Mouse (Mus musculus) gonadal fat pad, adult 2 months (tissue): ENCODE measurements around the gene H2-K1. TPM values are rescaled to one million over a fixed set of nuclear protein-coding genes. Genes with fewer than 3 reads are reported as not detected.

Experiments
- DNase-seq: peaks from one replicate; pipeline ENCODE4 v3.0.0-alpha.2; 2012; ENCODE audit warnings: low read depth
- polyA plus RNA-seq: library from polyadenylated mRNA; depleted of rRNA; stranded (reverse); fragments of >200 nt; gene quantifications from 2 replicates; pipeline ENCODE4 v1.2.3, GENCODE M21; 2012; rRNA removed

H2-K1 gene
- polyA plus RNA-seq, result 2,228 and 2,761 TPM in 2 replicates

GRCm38 (mm10) chr17:34000150-34000537 is at the start of gene H2-K1:
H2-K1 (minus strand) TSS chr17:34000347.
- peak; percentile 57 for DNase-seq

DNA sequence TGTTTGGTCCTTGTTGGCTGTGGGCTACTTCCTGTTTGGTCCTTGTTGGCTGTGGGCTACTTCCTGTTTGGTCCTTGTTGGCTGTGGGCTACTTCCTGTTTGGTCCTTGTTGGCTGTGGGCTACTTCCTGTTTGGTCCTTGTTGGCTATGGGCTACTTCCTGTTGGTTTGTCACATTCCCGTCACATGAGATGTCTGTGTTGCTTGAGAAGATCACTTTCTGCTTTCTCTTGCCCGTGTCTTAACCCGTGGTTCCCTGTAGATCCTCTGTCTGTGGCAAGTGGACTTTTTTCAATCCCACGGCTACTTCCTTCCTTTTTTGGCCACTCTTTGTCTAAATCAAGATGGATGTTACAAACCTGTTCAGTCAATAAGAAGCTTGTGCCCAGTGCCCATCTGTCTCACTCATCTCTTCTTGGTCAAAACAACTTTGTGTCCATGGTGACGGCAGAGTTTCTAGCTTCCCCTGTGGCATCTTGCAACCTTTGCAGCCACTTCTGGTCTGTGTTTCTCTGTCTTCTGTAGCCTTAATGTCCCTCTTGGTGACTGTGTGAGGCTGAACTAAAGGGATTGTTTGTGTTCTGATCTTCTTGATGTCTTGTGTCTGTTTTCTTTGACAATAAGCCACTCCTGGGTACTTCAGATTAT is 47.4 kb upstream of the H2-K1 start:
- no peak for DNase-seq

- DNase-seq, result no peak
These were observed 45.8 kb upstream of the H2-K1 start for GRCm38 (mm10) chr17:34045941-34046340.

GRCm38 (mm10) chr17:34039562-34040450 is 39.7 kb upstream of the H2-K1 start:
- no peak for DNase-seq

- no peak for DNase-seq
These were observed 38.9 kb upstream of the H2-K1 start, which contains the start of gene Col11a2 for GRCm38 (mm10) chr17:34038878-34039561. Col11a2 (plus strand) TSS chr17:34039437.

- no peak for DNase-seq
These were observed 38.3 kb upstream of the H2-K1 start for GRCm38 (mm10) chr17:34038440-34038839.

GRCm38 (mm10) chr17:34037241-34037640 is 37.1 kb upstream of the H2-K1 start:
- no peak for DNase-seq

GRCm38 (mm10) chr17:34036647-34037046 is 36.5 kb upstream of the H2-K1 start:
- DNase-seq, result no peak

DNA sequence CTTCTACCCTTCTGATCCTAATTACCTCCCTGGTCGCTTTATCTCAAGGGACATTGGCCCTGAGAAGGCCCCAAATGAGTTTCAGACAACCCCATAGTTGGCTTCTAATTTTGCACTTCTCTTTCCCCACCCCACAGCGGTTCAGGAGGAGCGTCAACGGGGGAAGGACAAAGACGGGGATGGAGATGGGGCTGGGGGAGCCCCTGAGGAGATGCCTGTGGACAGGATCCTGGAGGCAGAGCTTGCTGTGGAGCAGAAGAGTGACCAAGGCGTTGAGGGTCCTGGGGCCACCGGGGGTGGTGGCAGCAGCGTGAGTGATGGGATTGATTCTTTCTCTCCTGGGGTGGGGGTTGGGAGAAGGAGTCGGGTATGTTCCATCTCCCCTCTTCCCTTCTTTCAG is 35.4 kb upstream of the H2-K1 start:
- no peak for DNase-seq

DNA sequence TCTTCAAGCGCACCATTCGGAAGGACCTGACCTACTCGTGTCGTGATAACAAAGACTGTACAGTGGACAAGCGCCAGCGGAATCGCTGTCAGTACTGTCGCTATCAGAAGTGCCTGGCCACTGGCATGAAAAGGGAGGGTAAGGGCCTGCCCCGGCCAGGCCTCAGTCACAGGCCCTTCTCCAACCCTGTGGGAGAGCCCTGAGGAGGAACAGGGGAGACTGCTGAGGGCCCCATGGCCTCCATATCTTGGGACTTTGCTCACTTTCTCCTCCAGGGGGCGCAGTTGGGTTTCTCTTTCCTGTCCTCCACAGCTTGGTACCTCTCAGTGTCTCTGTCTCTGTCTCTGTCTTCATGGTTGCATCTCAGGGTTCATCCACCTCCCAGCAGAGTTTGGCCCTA is 33.9 kb upstream of the H2-K1 start:
- DNase-seq, result no peak

DNA sequence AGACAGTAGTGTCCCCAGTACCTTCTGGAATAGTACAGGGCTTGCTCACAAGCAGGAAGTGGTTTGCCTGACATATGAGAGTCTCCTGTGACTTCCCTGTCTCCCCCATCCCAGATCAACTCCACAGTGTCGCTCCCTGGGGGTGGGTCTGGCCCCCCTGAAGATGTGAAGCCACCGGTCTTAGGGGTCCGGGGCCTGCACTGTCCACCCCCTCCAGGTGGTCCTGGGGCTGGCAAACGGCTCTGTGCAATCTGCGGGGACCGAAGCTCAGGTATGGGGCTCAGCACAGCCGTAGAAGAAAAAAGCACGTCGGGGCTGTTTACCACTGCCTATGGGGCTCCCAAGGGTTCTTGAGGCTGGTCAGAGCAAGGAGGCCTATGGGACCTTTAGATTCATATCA is 33.3 kb upstream of the H2-K1 start:
- no peak for DNase-seq

GRCm38 (mm10) chr17:34032806-34033205 is 32.7 kb upstream of the H2-K1 start:
- no peak for DNase-seq

GRCm38 (mm10) chr17:34032174-34032632 is 32.1 kb upstream of the H2-K1 start:
- no peak for DNase-seq

- peak; percentile 67 for DNase-seq
These were observed 31.5 kb upstream of the H2-K1 start, which contains the start of the genes Slc39a7 and Rxrb for GRCm38 (mm10) chr17:34031465-34032173. Slc39a7 (minus strand) TSS chr17:34031682. Rxrb (plus strand) TSS chr17:34031812.

- no peak for DNase-seq
These were observed 30.7 kb upstream of the H2-K1 start for GRCm38 (mm10) chr17:34030861-34031326.

DNA sequence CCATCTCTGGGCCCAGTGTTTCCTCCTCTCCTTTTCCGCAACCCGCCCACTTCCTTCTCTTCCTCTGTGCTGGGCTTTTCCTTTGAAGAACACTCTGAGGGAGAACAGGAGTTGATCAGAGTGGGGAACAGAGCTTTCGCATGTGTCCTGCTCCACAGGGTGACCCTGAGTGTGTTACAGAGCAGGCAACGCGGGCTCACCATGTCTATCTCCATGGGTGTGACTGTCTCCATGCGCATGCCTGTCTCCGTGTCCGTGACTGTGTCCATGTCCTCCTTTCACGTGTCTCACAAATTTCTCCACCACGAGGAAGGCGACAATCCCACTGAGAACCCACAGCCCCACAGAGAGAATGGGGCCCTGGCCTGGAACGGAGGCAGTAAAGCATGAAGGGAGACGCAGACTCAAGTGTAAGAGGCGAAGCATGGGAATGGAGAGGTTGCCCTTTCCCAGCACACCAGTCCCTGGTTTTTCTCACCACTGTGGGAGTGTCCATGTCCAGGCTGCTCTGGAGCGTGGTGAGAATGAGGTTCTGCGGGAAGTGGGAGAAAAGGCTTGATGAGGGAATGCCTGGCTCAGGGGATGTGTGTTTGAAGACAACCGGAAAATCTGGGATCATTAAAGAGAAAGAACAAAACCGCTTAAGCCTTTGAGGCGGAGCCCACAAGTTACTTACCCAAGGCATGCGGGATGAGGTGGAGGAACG is 29.9 kb upstream of the H2-K1 start:
- DNase-seq, result no peak

DNA sequence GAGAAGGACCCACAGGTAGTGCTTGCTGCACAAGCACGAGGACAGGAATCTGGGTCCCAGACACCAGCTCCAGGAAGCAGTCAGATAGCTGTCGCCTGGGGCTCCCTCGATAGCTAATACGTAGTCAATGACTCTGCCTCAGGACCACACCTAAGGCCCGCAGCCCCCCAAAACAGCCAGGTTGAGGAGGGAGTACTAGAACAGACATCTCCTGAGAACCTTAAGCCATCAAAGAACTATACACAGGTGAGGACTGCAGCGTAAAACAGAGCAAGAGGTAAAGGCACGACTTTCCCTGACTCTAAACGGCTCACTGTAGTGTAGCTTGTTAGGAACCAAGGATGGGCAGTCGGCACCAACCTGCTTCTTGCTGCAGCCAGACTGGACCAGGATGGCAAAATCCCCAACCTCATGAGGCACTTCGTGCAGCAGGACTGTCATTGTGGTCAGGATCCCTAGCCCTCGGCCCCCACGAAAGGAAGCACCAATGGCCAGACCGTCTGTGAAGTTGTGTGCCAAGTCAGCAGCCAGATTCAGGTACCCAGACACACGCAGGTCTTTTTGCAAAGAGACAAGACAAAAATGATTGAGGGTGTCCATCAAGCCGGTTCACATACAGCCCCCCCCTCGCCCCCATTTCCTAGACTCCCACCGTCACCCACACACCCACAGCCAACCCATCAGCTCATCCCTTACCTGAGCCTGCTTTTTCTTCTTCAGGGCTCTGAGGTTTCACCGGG is 29.2 kb upstream of the H2-K1 start:
- DNase-seq, result no peak

GRCm38 (mm10) chr17:34028501-34029149 is 28.5 kb upstream of the H2-K1 start:
- no peak for DNase-seq

- no peak for DNase-seq
These were observed 27.6 kb upstream of the H2-K1 start, which contains the start of gene H2-Ke6 for GRCm38 (mm10) chr17:34027656-34028223. H2-Ke6 (minus strand) TSS chr17:34028060.
